Mouse (Mus musculus): ENCODE data around the gene Garnl3.

Garnl3 gene

DNA sequence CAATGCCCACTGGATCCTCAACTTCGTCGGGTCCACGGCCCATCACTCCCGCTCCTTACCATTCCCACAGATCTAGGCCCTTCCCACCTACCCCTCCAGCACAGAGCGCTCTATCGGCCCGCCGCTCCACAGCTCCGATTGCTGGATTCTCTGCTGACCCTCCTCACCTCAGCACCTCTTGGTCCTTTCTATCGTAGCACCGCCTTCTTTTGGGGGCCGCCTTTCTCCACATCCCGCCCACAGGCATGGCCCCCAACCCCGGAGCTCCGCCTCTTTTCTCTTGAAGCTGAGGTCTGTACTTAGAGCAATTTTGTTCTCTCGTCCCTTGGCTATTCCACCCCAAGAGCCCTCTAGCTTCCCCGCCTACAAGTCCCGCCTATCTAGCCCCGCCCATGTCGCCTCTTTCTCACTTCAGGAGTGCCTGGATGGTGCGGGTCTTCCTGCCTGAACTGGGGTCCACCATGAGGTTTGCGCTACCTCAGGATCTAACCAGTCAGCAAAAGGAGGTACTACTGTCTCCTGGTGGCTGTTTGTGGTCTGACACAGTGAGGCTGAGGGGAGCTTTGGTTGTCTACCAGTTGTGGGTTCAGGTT lies at the start of gene Garnl3:
Gene Garnl3 (minus strand): TSS at position 155 of the 593 bp plus-strand sequence.
- peak; percentile 65 to 75 for DNase-seq

DNA sequence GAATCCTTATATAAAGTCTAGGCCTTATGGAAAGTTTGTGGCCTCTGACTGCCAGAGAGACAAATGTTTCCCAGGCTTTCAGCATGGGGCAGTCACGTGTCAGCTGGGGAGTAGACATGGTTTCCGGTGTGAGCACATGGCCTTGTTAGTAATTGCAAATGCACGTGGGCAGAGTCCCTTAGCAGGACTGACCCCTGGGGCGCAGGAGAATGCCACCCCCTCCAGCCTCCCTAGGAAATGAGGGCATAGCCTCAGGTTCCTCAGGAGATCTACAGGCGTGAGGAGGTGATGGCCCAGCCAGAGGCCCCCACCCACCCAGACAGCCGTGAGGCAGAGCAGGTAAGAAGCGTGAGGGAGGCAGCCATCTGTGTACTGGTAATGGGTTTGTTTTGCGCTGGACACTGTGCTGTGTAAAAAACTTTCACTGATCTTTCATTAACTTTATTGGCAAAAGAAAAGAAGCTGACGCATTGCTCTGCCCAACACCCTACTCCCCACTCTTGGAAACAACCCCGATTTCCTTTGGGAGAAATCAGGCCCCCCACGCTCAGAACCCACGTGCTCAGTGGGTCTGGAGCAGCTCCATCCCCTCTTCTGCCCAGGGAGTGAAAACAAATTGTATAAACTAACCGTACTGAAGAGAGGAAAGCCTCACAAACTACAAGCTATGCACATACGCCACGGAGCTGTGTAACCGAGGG lies 48.6 kb upstream of the Garnl3 start:
- DNase-seq = no peak

DNA sequence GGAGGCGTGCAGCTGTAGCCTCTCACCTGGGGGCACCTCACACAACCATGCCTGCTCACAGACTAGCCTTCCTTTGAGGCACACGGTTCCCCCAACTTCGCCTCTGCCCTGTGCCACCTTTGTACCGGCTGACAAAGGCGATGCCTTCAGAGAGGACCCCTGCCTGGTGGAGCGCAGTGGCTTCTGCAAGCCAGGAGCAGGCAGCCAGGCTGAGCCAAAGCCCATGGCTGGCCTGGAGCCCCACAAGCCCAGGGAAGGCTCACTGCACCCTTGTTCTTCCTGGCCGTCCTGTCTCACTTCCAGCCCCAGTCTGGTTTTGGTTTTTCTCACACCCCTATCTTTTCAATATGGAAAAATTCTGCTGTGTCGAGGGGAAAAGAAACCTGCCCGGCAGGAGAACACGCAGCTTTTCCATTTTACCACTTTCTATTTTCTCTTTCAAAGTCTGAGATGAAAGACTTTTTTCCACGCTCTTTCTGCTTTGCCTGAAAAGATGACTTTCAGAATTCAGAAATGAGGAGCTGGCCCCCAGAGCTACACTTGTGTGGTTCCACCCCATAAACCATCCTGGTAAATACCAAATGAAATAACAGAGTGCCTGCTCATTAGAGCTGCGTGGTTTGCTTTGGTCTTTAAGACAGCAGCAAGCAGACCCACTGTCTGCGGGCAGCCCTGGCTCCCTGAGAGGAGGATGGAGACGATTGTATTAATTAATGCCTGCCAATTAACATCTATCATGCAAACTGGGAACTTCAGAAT lies 47.9 kb upstream of the Garnl3 start:
- peak in 1 of 2 experiments; percentile 37 for DNase-seq

DNA sequence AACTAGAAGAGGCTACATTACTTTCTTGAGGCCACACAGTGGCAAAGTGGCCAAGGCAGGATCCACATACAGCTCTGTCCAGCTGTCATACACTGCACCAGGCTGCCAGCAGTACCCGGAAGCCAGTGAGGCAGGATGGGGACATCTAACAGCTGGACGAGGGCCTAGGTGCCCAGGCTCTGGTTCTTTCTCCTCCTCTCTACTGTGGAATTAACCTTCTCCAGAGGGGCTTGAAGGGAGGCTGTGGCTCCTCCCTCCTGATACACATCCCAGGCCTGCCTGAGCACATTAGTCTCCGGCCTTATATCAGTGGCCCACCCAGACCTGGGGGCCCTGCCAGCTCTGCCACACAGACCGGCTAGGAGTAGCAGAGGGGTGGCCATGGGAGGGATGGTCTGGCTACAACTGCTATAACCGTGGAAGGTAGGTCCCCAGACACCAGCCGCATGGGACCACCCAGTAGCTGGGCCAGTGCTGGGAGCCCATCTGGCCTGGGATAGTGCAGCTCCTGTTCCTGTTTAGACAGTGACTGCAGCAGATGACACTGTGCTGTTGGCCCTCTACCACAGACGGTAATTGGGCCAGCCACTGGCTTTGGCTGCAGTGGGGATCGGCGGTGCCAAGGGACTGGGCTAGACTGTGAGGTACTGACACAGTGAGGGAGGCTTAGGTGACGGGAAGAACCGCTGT lies 46.9 kb upstream of the Garnl3 start:
- DNase-seq = peak; percentile 74 to 84

DNA sequence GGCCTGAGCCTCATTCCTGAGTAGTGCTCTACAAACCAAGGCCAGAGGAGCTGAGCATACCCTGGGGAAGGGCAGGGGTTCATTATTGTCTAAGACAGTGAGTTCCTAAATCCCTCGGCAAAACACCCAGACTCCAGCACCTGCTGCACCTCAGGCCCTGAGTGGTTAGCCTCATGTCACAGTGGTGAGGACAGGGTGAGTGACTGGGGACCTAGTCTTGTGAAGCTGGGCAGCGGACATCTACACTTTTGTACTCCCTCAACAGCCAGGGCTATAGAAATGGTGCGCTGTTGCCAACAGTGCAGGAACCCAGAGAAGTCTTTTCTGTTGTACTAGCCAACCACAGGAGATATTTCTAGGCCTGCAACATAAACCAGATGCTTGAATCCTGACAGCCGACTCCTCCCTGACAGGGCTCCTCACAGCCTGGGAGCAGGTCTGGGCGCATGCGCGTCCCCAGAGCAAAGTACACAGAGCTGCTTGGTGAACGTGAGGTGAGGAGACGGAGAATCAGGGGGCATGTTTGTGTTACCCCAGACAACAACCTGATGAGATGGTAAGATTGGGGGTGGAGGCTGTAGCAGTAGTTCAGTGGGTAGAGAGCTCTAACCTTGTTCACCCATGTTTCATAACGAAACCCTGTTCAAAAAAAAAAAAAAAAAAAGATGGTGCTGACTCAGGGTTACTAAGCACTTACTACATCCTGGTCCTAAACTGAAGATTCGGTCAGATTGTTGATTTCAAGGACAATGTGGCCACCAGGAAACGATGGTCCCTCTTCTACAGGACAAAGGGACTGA lies 46.2 kb upstream of the Garnl3 start:
- no peak for DNase-seq

DNA sequence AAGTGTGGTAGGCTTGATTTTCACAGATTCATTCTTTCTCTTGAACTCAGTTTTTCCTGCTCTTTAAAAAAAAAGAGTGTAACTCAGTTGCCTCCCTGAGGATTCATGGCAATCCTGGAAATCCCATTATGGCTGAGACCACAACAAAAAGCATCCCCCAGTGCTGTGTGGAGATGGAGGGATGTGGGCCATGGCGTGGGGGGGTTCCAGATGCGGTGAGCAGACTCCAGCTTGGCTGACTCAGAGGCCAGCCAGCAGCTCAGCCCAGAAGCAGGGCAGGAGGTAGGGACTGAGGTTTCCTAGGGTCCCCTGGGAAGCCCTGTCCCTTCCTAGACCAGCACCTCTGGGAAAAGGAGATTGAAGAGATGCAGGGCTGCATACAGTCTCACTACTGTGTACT lies 45.5 kb upstream of the Garnl3 start:
- no peak for DNase-seq

DNA sequence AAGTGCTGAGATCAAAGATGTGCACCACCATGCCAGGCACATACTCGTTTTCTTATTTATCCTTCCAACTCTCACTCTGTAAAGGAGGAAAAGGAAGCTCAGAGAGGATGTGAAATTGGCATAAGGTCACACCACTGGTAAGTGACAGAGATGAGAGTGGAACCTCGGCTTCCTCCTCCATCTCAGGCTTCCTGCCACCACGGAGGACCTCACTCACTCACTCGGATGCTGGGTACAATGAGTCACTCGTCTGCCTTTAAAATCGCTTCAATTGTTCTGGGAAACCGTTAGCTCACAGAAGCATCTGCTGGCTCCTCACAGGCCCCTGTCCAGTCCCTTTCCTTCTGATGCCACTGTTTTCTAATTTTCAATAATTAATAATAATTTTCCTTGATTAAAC lies 45.1 kb upstream of the Garnl3 start:
- no peak for DNase-seq

DNA sequence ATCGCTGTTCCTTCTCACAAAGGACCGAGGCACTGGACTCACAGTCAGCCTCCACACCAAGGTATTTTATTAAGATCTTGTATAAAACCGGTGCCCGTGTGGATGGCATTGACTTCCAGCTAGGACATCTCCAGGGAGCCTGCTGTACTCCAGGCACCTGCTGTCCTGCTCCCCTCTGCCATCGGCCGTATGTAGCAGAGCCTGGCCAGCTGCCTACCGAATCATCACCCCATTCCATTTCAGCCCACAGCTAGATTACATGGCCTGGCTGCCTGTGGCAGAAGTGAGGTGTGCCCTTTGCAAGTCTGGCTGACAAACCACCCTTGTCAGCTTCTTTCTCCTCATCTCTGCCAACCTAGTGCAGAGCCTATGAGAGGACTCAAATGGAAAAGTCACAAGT lies 42.2 kb upstream of the Garnl3 start:
- DNase-seq = no peak

DNA sequence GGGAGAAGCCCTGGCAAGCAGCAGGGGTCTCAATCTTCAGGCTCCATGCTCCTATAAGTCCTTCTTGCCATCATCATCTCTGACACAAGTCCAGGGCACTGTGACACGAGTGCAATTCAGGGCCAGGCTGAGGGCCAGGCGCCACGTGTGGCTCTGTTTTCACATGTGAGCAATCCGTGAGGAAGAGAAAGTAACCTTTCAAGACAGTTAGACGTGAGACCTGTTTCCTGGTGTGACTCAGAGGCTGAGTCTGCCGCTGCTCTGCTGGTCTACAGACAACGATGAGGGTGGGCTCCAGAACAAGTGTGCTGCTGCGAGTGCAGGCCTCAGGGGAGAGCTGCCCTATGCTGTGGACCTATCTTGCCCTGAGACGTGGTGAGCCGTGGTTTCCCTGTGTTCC lies 41.7 kb upstream of the Garnl3 start:
- DNase-seq = no peak

DNA sequence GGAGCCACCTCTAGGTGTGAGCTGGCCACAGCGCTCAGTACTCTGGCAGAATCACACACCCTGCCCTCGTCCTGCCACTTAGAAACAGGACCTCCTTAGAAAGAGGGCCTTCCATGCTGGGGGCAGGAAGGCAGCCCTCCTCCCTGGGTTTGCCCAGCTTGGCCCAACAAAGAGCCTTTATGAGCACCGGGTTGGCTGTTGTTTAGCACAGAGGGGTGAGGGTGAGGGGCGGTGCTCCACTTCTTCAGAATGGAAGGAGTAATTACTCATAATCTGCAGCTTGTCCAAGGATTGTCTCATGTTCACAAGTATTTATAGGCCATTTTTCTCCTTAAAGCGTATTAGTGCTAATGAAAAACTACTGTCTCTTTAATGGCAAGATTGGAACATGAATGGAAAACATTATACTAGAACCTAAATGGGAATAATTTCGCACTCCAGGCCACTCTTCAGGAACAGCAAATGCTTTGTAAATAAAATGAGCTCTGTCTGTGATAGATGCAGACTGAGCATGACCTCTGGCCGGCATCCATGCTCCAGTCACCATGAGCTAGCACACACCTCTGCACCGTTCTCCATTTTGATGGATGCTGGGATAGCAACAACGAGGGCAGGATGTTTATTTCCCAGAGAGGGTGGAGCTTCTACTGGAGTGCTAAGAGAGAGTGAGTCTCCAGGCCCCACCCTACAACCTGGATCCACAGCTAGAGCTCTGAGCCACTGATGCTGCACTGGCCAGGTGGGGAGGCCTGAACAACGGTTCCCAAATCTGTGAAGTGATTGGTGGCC lies 39.5 kb upstream of the Garnl3 start:
- DNase-seq = no peak

DNA sequence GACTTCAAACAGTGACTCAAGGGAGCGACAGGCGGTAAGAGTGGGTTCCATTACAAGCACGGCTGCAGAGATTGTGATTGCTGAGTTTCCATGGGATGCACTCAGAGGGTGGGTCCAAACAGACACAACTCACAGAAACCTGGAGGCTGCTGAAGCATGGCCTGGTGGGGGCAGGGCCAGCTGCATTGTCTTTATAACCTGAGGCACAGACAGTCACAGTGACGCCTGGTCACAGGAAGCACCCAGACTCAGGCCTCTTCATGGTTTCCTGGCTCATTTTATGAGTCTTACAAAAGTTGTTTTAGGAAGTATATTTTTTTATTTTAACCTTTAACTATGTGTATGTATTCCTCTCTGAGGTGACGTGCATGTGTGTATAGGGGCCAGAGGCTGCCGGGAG lies 38.0 kb upstream of the Garnl3 start:
- DNase-seq = no peak

DNA sequence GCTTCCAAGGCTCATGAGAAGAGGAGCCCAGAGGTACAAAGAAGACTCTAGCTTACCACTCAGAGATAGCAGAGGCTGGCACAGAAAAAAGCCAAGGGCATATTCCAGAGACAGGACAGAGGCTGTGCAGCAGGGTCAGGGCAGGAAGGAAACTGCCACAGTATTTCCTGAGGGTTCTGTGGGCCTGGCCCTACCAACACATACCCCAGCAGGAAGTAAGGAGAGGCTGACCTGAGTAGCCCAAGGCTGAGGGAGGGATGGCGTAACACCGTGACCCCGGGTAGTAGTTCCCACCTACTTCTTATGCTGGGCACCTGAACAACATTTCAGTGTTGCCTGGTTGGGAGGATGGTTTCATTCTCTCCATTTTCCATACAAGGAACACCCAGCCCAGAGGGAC lies 35.6 kb upstream of the Garnl3 start:
- DNase-seq = no peak

DNA sequence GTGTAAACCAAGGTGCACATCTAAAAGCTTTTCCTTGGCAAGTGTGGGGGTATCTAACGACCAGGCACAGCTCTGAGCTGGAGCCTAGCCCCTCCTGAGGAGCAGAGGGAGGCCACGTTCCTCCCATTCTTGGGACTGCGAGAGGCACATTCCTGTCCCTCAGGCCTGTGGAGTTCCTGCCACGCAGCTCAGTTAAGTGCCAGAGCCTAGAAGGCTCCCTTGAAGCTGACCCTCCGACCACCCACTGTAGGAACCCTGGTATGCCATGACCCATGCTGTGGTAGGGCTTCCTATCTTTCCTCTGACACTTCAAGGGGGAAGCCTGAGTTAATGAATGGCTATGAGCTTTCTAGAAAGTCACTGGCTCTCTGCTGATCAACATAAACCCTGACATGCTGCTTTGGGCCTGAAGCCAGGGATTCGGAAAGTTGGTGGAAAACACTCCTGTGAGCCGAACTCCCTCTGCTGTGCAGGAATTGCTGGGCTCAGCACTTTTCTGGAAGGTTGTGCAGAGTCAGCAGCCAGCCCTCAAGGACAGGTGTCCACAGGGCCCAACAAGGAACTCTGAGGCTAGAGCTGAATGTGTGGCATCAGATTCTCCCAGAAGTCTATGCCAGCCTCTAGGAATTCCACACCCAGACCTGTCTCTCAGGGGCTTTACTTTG lies 34.4 kb upstream of the Garnl3 start:
- DNase-seq = no peak

DNA sequence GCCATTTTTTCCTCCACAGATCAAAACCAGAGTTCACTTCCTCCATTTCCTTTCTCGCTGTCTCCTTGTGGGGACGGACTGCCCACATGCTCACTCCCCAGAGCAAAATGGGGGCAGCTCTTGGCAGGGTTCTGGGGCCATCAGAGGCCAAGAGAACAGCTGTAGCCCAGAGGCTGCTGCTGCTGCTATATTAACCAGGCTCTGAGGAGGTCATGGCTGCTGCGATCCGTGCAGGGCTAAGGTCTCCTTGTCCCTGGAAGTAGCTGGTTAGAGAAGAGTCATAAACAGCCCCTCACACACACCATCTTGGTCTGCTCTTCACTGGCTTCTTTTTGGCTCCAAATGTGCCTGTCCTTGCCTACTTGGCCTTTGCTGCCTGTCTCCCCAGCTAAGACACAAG lies 33.8 kb upstream of the Garnl3 start:
- no peak for DNase-seq

DNA sequence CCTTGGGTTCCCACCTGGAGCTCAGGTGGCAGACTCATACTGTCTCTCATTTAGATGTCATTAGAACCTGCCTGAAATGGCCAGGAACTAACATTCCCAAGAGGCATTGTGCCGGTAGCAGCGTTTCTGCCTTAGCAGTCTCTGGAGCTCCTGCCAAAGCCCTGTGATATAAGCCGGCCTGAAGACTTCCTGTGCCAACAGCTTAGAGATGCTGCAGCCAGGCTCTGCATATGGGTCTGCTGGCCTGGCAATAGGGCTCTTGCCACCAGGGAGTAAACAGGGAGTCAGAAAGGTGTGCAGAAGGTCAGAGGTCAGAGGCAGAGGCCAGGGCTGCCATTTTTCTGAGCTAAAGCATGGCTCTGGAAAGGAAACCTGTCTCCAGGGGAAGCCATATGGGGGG lies 33.2 kb upstream of the Garnl3 start:
- peak; percentile 63 to 79 for DNase-seq

DNA sequence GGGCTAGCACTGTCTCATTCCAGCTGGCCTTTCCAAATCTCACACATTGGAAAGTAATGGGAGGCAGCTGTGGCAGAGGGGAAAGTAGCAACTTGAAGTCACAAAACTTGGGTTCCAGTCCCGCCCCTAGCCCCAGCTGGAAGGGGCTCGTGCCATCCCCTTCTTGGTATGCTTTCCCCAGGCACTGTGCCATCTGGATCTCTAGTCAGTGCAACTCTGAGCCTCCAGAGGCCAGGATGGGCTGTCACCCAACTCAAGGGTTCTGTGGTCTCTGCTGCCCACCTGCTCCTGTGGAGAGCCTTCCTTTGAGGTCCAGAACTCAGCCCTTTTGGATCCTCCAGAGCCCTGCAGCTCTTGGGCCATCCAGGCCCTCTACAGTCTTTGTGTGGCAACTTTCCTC lies 30.7 kb upstream of the Garnl3 start:
- DNase-seq = no peak

DNA sequence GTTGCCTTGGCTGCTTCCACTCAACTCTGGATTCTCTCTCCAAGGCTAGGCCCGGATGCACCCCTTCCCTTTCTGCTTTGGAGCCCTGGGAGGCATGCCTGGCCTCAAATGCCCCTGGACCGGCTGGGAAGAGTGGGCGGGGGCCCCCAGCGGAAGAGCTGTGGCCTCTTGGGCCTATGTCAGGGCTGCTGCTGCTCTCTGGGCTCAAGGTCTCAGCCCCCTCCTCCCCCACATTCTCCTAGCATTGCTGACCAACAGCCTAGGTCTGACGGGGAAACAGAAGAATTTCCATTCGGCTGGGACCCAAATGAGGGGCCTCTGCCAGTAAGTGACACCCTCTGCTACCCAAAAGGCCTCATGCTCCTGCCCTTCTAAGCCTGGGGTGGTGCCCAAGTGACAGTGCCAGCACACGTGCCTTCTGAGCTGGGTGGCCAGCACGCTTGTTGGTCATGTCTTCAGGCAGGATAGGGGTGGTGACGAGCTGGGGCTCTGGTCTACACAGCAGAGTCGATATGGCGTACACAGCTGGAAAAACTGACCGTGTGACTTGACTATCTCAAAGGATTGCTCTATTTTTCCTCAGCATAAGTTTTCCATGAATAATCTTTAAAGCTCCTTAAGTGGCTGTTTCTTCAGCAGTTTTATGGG lies 29.0 kb upstream of the Garnl3 start:
- no peak for DNase-seq

DNA sequence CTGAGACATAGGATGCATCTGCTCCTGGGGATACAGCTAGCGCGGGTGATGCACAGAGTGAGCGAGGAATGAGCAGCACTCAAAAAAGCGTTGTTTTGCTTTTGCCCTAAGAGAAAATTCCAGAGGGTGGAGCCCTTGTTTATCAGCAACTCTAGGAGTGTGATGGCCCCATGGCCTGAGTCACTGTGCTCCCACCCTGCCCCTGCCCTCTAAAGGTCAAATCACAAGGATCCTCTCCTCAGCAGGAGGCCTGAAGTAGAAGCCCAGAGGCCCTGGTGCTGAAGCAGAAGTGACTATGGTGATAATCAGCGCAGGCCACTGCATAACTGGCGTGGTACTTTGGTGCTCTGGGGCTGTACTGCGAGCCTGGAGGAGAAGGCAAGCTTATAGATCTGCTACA lies 28.1 kb upstream of the Garnl3 start:
- DNase-seq = no peak

DNA sequence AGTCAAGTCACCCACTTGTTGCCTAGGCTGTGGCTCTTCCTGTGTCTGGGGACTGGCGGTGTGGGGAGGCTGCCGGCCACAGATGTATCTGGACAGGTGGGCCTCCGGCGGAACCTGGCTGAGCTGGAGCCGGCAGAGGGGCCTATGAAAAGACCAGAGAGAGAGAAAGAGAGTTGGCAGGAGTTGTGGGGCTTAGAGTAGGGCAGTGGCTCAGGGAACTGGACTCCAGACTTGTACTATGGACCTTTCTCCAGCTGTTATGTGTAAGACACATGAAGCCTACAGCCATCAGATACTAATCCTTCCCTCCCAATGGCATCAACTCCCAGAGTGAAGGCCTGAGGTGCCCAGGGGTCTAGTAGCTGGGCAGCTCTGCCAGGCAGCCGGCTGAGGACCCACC lies 27.4 kb upstream of the Garnl3 start:
- DNase-seq = no peak

DNA sequence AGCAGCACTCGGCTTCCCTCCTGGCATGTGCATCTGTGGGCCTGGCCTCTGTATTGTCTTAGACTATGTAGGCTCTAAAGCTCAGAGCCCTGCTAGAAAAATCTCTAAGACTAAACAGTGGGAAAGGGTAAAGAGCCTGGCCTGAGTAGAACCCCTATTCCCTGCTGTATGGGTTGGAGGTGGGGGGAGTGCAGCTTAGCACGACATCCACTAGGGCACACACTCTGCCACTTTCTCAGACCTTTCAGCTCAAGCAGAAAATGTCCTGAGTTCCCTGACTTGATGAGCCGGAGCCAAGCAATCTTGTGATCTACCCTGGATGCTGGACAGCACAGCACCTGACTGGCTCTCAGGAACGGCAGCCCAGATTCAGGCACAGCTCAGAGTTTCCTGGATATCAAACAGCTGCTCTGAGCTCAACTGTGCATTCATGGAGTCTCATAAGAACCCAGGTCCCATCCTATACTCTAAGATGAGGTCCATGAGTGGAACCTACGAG lies 24.9 kb upstream of the Garnl3 start:
- DNase-seq = no peak

Measured in cerebellum, adult 18-20 months (tissue).